Mouse (Mus musculus) MN1 (cell line): ENCODE results near the gene Smc1a.

ENCODE experiments used
- DNase-seq: peaks from one replicate; pipeline ENCODE4 v3.0.0-alpha.2; 2016; ENCODE audit warnings: low spot score

The Smc1a gene

DNA sequence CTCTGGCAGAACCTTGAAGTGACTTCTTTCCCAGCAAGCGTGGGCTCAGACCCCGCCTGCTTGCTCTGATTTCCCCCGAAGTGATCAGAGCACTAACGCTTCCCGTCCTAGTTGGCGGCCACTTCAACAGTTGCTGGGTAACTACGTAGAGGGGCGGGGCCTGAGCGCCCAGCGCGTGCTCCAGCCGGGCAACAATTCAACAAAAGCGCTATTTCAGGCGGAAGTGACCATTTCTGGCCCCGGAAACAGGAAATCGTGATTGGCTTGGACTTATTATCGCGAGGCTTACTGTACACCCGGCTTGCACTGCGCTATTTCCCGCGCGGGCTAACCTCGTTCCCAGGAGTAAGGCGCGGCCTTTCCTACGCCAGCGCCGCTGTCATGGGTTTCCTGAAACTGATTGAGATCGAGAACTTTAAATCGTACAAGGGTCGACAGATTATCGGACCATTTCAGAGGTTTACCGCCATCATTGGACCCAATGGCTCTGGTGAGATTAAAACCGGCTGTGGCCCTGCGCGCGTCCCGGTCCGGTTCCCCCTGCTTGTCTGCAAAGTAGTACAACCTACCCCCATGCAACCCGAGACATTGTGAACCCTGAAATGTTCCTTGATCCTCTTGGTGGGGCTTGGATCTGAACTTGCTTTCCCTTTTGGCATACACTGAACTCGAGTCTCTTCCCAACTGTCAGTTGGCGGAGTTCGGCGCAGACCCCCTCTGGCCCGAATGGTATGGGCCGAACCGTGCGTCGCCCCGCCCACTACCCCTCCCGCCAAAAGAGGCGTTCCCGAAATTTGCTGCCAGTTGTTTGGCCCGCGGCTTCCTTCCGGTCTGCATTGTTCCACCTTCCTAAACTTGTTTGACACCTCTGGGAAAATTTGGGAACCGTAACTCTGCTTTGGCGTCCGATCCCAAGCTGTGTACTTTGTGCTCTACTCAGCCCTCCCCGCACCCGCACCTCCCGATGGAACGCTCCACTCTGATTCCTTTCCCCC lies at the start of gene Smc1a, which contains the start of gene Ribc1:
TSS of gene Smc1a (plus strand) at position 278 of the 995 bp plus-strand sequence.
TSS of gene Ribc1 (minus strand) at position 145 of the 995 bp plus-strand sequence.
- peak; percentile 94 for DNase-seq

DNA sequence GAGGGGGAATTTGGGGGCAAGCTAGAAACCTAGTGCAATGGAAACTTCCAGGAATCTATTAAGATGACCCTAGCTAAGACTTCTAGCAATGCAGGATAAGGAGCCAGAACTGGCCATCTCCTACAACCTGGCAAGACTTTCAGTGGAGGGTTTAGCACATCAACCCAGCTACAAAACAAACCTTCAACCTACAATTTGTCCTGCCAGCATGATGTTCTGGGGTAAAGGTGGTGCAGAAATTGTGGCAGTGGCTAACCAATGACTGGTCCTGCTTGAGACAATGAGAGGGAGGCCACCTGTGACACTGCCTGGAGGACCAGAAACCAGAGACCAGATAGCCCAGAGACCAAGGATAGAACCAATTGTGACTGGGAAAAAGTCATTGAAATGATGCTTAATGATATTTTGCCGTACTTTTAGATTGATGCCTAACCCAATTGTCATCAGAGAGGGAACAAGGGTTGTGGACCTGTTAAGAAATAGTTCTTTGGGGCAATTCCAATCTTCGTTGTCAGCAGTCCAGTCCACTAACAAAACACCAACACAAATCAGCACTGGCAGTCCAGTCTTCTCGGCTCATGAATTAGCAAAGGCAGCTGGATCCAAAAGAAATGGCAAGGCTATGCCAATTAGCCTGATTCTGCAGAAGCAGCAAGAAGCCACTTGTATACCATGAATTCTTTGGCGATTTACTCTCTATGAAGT lies 17.1 kb upstream of the Smc1a start:
- DNase-seq: no peak

DNA sequence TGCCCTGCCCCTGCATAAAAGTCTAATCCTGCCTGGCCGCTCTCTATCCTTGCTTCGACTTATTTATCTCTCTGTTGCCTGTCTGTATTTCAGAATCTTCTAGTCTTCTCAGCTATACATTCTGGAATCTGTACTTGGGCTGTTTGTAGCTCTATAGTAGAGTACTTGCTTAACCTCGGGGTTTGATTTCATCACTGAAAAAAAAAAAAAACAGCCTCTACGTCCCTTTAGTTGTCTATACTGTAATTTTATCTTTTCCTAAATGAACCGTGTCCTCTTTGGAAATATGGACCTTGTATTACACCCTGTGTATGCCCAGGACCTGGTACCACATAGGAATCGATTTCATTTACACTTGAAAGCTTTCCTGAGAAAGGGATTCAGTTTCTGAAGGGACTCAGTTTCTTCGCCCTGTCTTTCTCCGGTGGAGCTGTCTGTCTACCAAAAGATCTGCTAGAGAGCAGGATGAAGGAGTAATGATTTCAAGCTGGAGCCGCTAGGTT lies 15.0 kb upstream of the Smc1a start:
- no peak for DNase-seq

DNA sequence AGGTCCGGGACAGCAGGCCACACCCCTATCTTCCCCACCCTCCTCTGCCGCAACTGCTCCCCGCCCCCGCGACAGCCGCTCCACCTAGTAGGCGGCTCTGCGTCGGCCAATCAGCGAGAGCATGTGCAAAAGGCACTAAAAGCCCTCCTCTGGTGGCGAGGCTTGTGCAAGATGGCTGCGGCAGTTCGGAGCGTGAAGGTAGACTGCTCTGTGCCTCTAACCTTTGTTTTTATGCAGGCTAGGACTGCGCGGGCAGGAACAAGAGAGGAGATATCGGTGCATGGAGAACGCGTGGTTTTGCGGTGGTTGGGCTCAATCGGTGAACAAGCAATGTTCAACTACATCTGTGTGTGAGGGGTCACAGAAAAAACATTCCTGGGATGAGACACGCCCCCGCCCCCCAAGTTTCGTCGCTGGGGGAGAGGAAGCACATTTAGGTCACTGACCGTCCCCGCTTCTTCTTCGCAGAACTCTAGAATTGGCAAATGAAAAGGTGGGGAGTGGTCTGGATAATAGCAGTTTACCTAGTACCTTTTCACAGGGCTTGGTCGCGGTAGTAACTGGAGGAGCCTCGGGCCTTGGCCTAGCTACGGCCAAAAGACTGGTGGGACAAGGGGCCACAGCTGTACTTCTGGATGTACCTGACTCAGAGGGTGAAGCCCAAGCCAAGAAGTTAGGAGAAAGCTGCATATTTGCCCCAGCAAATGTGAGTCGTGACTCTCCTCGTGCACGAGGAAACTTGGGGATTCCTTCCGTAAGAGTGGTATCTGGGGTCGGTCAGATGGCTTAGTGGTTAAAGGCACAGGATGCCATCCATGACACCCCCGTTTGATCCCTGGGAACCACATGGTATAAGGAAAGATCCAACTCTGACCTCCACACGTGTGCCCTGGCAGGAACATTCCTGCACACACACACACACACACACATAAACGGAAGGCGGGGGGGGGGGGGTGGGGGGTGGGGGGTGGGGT lies 14.2 kb upstream of the Smc1a start, which contains the start of gene Hsd17b10:
TSS of gene Hsd17b10 (plus strand) at position 109 of the 974 bp plus-strand sequence.
- DNase-seq: peak; percentile 81

GRCm38 (mm10) chrX:152002865-152003264 lies 13.4 kb upstream of the Smc1a start:
- no peak for DNase-seq

GRCm38 (mm10) chrX:152007863-152008262 lies 8.4 kb upstream of the Smc1a start:
- DNase-seq: no peak

DNA sequence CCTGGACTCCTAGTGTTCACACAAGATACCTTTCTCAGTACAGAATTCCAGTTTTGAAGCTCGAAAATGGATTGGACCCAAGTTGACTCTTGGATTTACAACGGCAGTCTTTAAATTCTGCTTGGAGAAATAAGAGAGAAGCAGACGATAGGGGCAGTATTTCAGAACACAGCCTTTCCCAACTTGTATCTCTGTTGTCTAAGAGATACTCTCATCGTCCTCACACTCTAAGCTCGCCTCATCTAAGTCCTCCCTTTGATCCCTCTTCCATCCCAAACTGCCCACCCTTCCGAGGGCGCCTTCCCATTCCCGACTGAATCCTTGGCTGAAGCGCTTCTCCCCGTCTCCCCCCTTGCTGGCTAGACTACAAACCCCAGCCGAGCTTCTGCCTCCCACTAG lies 477 bp upstream of the Smc1a start:
- DNase-seq: peak; percentile 30

- DNase-seq: no peak
Measured at GRCm38 (mm10) chrX:152017186-152017585, 958 bp downstream of the Smc1a start.

DNA sequence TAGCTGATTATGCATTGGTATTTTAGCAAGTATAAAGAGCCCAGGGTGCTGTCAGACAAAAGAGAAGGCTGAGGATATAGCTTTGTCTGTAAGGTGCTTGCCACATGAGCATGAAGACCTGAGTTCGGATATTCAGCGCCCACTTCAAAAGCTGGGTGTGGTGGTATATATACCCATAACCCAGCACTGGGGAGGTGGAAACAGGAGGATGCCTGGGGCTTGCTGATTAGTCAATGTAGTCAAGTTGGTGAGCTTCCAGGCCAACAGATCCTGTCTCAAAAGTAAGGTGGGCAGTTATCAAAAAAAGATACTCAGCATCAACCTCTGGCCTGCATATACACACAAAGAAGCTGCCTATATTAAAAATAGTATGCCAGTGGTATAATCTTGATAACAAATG lies 3.1 kb downstream of the Smc1a start:
- DNase-seq: no peak

GRCm38 (mm10) chrX:152039865-152040264 lies 23.6 kb downstream of the Smc1a start:
- no peak for DNase-seq

- no peak for DNase-seq
Measured at GRCm38 (mm10) chrX:152047230-152047629, 31.0 kb downstream of the Smc1a start.

DNA sequence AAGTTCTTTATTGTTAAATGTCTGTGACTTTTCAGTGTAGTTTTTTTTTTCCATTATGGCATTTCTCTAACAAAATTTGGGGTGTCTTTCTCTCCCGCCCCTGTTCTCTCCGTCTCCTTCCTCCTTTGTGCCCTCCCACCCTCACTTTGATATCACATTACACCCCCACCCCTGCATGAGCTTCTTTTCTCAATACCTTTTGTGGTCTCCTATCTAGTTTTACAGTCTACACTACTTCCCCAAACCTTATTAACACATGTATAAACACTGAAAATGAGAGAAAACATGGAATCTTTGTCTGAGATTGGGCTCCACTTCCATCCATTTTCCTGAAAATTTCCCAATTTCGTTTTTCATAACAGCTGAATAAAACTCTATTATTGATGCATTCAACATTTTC lies 36.3 kb downstream of the Smc1a start:
- DNase-seq: no peak

GRCm38 (mm10) chrX:152054094-152054493 lies 37.9 kb downstream of the Smc1a start:
- DNase-seq: no peak

DNA sequence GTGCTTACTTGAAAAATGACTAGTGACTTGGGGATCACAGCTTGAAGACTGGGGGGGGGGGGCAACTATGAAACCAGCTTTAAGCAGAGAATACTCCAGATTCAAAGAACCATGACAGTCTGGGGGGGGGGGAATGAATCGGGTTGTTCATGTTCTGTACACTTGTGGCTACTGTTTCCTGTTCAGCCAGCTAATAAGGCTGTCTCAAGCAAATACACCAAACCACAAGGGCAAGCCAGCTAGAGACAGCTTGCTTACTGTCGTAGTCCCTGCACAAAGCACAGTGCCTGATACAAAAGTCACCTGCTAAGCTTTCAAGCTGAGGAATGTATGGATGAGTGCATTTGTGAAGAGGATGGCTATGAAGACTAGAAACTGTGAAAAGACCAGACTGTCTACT lies 49.4 kb downstream of the Smc1a start:
- DNase-seq: no peak

DNA sequence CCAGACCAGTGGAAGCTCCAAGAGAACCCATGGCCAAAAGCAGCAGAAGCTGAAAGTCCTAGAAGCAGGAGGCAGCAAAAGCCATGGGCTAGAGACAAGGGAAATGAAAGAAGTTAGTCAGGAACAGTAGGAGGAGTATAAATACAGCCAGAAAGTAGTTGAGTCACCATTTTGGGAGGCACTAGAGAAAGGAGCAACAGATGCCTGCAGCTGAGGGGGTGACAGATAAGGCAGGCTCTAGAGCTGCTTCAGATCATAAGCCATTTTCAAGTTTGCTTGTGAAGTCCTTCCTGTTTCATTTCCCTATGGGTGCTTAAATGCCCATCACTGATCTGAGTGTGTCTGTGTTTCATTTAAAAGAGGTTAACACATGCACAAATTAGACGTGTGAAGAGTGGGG lies 51.6 kb downstream of the Smc1a start:
- DNase-seq: no peak

- peak; percentile 73 for DNase-seq
Measured at GRCm38 (mm10) chrX:152089832-152090614, 73.8 kb downstream of the Smc1a start.

DNA sequence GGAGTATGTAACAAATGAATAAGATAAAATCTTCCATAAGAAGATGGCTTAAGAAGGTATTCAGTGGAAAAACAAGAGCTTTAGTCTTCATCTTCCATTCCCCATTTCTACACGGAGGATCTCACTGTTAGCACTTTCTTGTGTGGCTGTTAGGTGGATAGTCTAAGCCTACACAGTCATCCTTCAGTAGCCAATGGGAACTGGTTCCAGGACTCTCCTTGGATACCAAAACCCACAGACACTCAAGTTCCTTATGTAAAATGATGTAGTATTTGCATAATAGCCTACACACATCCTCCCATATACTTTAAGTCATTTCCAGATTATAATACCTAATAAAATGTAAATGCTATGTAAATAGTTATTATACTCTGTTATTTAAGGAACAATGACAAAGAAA lies 81.3 kb downstream of the Smc1a start:
- no peak for DNase-seq
